Mouse (Mus musculus) heart, adult 10 weeks (tissue): ENCODE data around the gene Tigit. TPM values are rescaled to one million over a fixed set of nuclear protein-coding genes. Genes with fewer than 3 reads are reported as not detected.

Experiments
- polyA plus RNA-seq: library from polyadenylated mRNA; stranded (reverse); fragments of 350-450 nt; fragmentation: Illumina TruSeq; extraction: RNeasy Lipid Tissue Mini Kit (QIAGEN cat#74804); gene quantifications from one replicate; pipeline ENCODE4 v1.2.3, GENCODE M21; 2014; ENCODE audit warnings: low read depth, low replicate concordance

The Tigit gene
- not detected for polyA plus RNA-seq

GRCm38 (mm10) chr16:43663978-43664579, at the start of gene Tigit:
TSS of gene Tigit (minus strand) at chr16:43664146.

Other genes starting within 250 kb of the Tigit start
- not detected for gene Drd3, start 89.9 kb upstream of the Tigit start, polyA plus RNA-seq
- gene Ccdc191, start 225.7 kb upstream of the Tigit start, polyA plus RNA-seq: 3.1 TPM